Mouse (Mus musculus) layer of hippocampus, postnatal 36 days (tissue): ENCODE measurements at regions not wholly inside any gene's neighbourhood (a gene's known extent, or its start where the extent isn't known, plus 50 kb on each side); places are given as distances from the start of the nearest gene placed in this dataset.

Experiments used
- microRNA-seq, 2 experiments: library from miRNA; unstranded; fragments of <30 nt; microRNA quantifications; one replicate each; pipeline ENCODE4 v1.2.0; 2021

Small RNAs in the stretch of these regions (microRNA-seq; reads per million reads assigned to microRNA genes)
- gene Gm25347 = 0 reads per million in 2 experiments
